Mouse (Mus musculus): ENCODE results near the gene Pex26.

The Pex26 gene

DNA sequence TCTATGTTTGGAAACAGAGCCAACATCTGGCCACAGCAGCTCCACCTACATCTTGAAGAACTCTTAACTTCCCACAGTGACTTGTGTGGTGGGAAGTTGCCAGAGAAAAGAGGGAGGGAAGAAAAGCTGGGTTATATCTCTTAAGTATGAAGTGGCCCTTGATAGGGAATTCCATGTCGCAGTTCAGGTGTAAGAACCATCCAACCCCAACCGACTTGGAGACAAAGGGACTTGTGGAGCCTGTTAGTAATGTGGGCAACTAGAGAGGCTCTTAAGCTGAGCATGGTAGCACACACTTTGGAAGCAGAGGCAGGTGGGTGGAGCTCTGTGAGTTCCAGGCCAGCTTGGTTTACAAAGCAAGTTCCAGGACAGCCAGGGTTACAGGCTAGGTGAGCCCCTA is 26.1 kb downstream of the Pex26 start:
- no peak for DNase-seq (ENCODE audit: low spot score)

DNA sequence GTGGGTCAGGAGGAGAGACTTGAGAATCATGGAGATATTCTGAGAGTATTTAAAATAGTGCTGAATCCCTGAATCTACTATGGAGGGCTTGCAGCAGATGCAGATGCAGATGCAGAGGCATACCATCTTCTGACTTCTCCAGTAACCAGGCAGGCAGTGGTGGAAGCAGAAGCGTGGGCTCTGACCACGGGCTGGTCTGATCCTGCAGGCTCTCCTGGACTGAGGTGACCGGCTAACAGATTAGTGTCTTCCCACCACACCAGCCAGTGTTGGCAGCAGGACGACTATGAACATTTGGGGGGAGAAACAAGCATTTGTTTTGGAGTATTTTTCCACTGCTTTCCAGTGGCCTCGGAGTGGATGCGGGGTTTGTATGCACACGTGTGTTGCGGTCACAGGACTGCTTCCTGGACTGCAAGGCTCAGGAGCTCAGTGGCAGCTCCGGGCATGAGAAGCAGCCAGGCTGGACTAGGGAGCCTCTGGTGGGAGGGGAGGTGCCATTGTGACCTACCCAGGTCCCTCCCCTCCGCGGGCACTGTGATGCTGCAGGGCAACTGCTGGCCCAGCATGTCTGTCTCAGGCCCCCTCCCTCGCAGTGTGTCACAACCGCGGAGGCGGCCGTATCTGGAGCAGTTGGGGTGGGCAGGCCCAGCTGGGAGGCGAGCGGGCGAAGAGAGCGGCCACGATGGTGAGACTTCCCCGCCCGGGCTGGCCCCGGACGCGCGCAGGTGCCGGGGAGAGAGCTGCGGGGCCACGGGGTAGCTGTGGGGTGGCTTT is 26.9 kb downstream of the Pex26 start, which contains the start of gene Tuba8:
TSS of gene Tuba8 (plus strand) at position 548 of the 777 bp plus-strand sequence.
- peak; percentile 5 for DNase-seq (ENCODE audit: low spot score)

DNA sequence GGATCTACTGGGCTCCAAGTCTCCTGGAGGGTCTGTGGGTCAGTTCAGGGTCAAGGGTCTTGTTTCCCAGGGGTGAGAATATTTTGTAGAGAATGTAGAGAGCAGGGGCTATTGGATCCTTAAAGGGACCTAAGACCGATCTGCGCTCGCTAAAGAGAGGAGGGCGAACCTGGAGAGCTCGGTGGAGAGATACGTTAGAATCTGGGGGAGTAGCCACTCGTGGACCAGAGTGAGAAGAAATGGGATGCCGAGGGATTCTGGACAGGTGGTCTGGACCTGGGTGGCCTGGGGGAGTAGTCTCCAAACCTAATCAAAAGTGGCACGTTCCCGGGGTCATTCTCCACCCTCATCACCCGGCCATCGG is 27.4 kb downstream of the Pex26 start:
- DNase-seq (ENCODE audit: low spot score) = no peak

DNA sequence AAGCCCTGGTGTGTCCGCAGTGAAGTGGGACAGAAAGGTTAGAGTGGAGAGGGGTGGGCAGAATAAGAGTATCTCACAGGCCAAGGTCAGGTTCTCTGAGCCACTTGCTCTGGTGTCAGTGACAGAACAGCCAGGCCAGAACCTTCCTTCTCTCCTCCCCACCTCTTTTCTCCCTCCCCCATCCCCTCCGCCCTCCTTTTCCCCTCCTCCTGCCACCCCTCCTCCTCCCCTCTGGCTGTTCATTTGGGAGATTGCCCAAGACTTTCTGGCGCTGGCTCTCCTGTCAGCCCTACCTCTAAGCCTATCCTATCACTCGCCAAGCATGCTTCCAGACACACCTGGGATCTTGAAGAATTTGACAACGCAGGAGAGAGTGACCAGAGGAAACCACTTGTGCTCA is 28.3 kb downstream of the Pex26 start:
- DNase-seq (ENCODE audit: low spot score) = no peak

DNA sequence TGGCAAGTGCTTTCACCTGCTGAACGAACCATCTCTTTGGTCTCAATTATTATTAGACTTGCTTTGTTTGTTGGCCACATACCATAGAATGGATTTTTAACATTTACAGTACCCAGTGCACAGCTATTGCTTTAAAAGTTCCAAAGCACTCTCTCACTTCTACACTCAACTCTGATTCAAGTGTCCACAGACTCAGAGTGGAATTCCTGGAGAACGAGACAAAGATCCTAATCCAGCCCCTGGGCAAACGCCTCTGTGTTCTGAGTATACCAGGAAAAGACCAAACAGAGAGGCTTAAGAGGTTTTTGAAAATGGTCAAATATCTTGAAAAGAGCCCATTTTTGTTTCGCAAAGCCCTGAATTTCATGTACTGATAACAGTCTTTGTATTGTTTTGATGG is 29.5 kb downstream of the Pex26 start:
- no peak for DNase-seq (ENCODE audit: low spot score)

DNA sequence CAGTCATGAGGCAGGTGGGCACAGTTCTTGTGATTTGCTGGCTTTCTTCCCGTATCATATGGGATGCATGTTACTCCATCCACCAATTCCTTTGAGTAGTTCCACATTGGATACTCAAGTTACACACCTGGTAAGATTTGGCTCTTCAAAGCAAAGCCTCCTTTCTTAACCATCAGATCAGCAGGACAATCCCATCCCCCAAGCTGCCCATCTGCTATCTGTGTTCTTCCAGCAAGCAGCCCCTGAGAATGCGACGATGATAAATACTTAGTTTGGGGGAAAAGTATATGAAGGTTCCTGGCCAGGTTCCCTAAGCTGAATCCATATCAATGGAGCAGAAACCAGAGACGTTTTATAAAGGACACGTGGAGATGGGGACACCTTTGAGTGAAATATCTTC is 30.8 kb downstream of the Pex26 start:
- no peak for DNase-seq (ENCODE audit: low spot score)

DNA sequence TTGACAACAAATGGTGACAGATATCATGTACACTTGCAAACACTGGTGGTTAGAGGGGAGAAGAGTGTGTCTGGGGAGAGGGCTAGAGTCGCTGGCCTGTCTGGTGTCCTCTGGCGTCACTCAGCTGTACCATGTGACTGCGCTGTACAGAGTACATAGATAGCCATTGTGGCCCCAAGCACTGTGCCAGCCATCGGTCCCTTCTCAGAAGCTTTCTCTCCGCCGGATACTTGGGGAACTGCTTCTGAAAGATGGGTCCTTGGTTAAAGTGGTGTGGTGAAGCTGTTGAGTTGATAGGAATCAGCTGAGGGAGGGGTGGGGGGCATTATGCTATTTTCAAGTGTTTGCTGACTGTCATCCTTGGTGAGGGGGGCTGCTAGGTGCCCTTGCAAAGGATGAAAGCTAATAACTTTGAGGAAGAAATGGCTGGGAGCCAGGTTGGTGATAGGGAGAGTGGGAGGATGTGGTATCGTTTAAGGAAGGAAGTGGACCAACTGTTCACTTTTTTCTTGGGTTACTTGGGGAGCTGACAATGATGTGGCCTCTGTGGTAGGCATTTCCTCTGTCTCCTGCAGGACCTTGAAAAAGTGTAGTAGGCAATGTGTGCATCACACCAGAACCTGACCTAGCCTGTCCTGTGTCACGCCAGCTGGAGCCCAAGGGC is 31.3 kb downstream of the Pex26 start:
- no peak for DNase-seq (ENCODE audit: low spot score)

DNA sequence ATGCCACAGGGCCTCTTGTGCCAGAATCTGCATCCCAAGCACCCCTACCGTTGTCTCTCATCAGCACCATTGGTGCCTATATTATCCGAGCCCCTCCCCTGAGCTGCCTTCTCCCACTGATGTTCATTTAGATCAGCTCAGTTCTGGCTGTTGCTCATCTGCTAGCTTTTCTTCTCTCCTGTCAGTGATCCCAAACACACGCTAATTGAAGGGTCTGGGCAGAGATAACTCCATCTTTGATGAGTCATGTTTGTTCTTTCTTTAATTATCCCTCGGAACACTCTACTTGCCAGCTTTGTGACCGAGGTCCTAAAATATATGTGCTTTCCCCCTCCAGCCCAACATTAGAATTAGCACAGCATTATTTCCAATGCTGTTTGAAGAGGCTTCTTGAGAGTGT is 31.9 kb downstream of the Pex26 start:
- no peak for DNase-seq (ENCODE audit: low spot score)

DNA sequence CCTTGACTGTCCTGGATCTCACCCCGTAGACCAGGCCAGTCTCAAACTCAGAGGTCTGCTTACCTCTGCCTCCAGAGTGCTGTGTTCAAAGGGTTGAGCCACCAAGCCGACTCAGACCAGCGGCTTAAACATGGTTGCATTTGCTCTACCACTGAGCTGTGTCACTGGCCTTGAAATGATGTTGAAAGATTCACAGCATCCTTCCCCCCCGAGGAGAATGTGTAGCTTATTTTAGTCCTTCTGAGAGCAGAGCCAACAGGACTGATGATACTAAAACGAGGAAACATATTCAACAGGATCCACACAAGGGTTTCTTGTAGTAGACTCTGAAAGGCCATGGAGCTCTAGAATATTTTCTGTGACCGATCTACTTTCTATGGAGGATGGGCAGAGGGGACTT is 32.4 kb downstream of the Pex26 start:
- DNase-seq (ENCODE audit: low spot score) = no peak

DNA sequence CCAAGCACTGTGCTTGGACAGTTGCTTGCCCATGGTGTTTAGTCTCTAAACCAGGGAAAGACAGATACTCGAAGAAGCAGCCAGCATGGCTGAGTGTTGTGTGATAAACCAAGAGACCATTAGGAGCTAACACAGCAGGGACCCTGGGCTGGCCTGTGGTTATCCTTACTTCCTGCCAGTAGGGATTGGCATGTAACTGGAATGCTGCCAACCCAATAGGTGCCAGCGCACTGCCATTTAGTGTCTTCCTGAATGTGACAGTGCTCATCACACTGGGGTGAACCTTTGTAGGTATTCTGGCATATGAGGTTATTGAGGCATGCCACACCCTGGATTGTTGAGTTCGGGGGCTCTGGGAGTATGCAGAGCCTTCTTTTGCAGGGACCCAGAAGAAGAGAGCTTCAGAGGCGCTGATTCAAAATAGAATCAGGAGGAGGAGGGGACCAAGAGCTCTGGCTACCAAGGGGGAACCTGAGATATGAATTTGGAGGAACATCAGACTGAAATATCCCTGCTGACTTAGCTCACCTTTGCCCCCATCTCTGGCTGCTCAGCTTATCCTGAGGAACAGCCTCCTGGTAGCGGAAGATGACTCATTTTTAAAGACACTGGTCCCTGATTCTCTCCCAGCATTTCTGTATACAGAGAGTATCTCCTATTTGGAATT is 33.3 kb downstream of the Pex26 start:
- no peak for DNase-seq (ENCODE audit: low spot score)

DNA sequence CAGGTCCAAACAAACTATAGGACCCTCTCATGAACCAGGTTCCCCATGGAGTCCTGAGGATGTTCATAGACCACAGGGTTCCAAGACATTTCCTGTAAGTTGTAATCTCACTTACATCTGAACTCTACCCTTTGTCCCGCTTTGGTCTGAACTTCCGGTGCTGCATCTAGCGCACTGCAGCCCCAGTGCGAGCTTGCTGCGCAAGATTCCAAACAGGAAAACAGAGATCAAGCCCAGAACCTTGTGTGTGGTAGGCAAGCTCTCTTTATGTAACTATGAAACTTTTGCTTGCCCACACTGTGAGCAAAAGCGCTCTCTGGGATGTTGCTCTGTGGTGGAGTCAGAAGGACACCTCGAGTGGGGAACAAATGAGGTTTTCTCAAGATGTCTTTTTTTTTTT is 34.5 kb downstream of the Pex26 start:
- DNase-seq (ENCODE audit: low spot score) = no peak

DNA sequence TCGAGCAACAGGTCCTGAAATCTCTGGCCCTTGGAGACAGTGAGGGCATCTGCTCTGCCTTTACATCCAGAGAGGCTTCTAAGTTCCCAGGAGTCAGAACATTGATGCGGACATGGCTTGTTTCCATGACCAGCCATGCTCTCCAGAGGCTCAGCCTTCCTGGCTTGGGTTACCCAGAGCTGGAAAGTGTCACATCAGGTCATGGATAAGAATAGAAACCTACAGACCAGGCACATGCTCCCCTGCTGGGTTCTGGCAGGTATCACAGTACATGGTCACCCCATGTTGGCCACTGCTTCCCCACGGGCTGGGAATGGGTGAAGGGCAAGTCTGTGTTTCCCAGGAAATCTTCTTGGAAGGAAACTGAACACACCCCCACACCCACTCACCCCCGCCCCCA is 35.9 kb downstream of the Pex26 start:
- no peak for DNase-seq (ENCODE audit: low spot score)

DNA sequence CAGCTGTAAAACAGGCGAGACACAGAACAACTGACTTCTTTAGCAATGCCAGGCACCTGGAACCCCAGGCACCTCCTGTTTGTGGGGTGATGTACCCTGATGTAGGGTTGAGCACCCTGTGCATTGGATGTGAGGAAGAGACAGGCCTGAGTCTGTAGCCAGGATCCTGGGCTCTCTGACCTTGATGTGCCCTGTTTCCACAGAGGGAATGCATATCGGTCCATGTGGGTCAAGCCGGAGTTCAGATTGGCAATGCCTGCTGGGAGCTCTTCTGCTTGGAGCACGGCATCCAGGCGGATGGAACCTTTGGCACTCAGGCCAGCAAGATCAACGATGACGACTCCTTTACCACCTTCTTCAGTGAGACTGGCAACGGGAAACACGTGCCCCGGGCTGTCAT is 36.7 kb downstream of the Pex26 start:
- no peak for DNase-seq (ENCODE audit: low spot score)

DNA sequence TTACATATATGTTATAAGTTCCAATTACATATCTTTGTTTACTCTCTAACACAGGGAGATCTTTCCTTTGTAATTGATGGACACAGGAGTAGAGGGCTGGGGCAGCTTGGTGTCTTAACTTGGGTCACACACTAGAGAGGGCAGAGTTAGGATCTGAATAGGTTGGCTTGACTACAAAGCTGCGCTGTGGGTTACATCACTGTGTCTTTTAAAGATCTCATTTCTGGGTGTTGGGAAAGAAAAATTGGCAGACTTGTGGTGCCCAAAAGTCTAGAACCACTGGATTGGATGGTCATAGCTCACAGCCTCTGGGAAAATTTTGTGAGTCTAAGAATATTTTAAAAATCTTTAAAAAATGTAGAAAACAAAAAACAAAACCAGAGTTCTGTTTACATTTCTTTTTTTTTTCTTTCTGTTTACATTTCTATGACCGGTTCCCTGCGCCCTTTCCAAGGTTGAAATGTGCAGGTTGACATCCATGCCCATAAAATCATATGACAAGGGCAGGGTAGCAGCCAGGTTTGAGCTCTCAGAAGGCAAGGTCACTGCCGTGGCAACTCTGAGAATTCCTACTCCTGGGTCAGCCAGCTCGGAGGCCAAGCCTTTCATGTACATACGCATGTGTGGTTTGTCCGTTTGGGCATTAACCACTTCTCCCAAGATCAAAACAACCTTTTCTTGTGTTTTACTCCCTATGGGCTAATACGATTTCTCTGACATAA is 38.6 kb downstream of the Pex26 start:
- DNase-seq (ENCODE audit: low spot score) = no peak

DNA sequence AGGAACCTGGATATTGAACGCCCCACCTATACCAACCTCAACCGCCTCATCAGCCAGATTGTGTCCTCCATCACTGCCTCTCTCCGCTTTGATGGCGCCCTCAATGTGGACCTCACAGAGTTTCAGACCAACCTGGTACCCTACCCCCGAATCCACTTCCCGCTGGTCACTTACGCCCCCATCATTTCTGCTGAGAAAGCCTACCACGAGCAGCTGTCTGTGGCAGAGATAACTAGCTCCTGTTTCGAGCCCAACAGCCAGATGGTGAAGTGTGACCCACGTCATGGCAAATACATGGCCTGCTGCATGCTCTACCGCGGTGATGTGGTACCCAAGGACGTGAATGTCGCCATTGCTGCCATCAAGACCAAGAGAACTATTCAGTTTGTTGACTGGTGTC is 39.5 kb downstream of the Pex26 start:
- no peak for DNase-seq (ENCODE audit: low spot score)

DNA sequence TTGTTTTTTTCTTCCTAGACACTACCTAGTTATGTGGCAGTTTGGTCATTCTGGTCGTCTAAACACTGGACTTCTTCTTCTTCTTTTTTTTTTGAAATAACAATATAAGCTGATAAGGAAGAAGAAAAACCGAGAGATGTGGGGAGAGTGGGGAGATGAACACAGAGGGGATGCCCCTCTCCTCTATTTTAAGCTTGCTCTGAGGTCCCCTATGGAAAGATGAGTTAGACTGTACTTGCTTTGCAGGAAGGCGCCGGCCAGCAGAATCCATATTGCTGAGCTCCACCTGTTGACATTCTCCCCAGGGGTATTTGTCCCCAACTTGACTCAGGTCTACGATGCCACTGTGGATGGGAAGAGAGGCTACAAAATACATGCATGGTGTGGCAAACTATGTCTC is 40.6 kb downstream of the Pex26 start:
- DNase-seq (ENCODE audit: low spot score) = no peak

DNA sequence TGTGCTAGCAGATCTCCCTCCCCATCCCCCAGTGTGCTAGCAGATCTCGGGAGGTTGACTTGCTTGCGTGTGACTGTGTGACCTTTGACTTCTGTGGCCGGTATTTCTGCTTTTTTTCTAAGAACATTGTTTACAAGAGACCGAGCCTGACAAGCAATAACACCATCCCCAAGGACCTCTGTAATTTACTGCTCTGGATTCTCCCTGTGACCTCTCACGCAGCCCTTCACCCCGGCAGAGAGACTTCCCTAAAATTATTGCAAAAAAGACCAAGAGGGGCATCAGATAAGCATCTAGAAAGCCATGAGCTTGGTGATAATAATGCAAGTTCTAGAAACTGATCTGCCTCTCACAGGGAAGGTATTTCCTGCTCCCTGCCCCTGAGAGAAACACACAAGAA is 41.5 kb downstream of the Pex26 start:
- DNase-seq (ENCODE audit: low spot score) = no peak

DNA sequence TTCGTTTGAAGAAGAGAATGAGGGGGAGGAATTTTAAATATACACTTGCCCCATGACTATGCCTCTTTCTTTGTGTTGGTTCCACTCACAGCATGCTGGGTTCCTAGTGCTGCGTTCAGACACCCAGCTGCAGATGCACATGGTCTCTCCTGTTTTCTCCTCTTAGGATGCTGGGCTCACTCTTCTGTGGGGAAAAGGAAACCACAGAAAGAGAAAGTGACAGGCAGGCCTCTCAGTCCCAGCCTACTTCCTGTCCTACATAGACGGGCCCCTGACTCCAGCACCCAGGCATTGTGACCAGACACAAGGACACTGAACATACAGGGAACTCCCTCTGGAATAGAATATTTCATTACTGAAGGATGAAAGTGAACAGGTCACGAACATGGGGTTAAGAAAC is 42.6 kb downstream of the Pex26 start:
- no peak for DNase-seq (ENCODE audit: low spot score)

DNA sequence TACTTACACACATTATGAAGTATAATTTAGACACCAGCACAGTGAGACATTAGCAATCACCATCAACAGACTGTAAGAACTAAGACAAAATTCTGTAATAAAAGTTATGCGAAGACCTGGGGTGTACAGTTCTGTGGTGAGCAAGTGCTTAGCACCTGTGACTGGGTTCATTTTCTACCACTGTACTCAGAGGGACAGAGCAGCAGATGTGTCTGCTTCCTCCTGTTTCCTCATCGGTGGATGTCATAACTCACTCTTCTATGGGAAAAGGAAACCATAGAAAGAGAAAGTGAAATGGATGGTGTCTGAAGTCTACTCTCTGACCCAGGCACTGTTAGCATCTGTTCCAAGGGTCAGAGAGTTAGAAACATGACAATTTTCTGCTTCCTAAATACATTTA is 43.3 kb downstream of the Pex26 start:
- DNase-seq (ENCODE audit: low spot score) = no peak

DNA sequence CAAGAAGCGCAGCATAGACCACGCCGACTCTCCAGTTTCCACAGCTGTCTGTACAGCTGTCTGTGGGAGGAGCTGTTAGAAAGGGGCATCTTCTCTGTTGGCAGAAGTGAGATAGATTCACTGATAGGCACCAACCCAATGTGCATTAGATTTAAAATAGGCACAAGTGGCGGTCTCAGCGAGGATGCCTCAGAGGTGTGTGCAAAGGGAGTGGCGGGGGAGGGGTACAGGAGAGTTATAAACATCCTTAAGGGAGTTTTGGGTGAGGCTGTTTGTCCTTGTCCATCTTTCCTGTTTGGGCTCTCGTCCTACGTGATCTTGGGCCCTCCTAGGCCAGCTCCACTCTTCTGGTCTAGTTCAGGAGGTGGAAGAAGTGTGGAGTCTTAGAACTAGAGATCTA is 45.0 kb downstream of the Pex26 start:
- no peak for DNase-seq (ENCODE audit: low spot score)

DNA sequence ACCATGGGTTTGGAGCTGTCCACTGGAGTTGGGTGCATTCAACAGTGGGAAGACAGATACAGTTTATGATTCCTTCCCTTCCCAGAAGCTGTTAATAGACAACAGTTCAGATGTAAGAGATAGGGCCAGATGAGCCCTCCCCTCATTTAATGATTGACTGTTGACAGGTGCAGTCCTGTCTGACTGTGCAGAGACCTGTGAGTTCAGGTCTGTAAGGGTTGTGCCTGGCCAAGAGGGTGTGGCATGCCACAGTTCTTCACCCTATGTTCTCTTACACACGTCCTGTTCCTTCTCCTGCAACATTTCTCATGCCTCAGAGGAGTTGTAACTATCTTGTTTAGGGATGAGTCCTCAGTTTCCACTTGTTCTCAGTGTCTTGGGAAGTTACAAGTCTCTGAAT is 49.2 kb downstream of the Pex26 start:
- no peak for DNase-seq (ENCODE audit: low spot score)

DNA sequence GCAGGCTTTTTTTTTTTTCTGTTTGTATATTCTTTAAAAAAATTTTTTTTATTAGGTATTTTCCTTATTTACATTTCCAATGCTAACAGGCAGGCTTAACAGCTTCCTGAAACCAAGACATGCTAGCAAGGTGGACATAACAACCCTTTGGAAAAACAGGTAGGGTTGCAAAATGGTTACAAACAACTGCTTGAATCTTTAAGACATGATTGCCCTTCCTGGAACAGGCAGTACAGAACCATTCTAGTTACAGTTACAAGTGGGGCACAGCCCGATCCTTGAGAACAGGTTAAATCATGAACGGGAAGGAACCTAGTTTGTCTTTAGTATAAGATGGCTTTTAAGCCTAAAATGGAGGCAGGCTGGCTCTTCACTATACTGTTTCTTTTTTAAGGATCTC is 52.9 kb downstream of the Pex26 start:
- DNase-seq (ENCODE audit: low spot score) = no peak

DNA sequence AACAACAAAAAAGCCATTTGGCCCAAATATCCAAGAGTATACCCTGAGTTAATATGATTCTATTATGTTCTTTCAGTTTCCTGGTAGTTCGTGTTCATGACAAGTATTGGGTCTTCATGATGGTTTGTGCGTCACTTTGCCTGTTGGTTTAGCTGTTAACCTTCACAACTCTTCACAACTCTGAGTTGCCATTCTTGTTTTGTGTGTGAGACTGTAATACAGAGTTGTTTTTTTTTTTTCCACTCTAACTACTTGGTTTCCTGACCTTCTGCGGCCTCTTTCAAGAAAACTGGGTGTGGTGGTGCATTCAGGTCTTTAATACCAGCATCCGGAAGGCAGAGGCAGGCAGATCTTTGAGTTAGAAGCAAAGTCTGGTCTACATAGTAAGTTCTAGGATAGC is 54.7 kb downstream of the Pex26 start:
- DNase-seq (ENCODE audit: low spot score) = no peak

Measured in ovary, postnatal 10 days (tissue).